Mouse (Mus musculus) embryonic fibroblast, embryonic 13.5 days (primary cell): ENCODE measurements around the gene Gm11937. TPM values are rescaled to one million over a fixed set of nuclear protein-coding genes. Genes with fewer than 3 reads are reported as not detected.
"Not testable (repeated sequence)": the region's sequence is repeated elsewhere in the genome, so short reads cannot be mapped to it uniquely, and the experiment has no call there.

ENCODE experiments used
- H3K27ac ChIP-seq: 2 replicates; pipeline ENCODE4 v1.5.1; 2012; ENCODE audit warnings: low read length, control low read depth, inconsistent platforms; ENCODE audit not compliant: insufficient read depth
- H3K4me1 ChIP-seq: 2 replicates; pipeline ENCODE4 v1.6.1; 2011; ENCODE audit warnings: low read length; ENCODE audit not compliant: control insufficient read depth, insufficient read depth
- H3K4me3 ChIP-seq: 2 replicates; pipeline ENCODE4 v1.5.1; 2011; ENCODE audit warnings: mild to moderate bottlenecking, control low read depth, low read length; ENCODE audit not compliant: insufficient read depth
- CTCF ChIP-seq: IDR thresholded peaks from 2 replicates; pipeline ENCODE4 v1.5.1; 2011; ENCODE audit warnings: mild to moderate bottlenecking, control low read depth, low read length, moderate library complexity, borderline replicate concordance; ENCODE audit not compliant: insufficient read depth
- POLR2A ChIP-seq: IDR thresholded peaks from 2 replicates; pipeline ENCODE4 v1.6.1; 2011; ENCODE audit warnings: low read depth, mild to moderate bottlenecking, control low read depth, low read length, moderate library complexity
- polyA plus RNA-seq: library from polyadenylated mRNA; stranded (reverse); fragments of >200 nt; gene quantifications from 2 replicates; pipeline ENCODE4 v1.2.4, GENCODE M21; 2011; ENCODE audit warnings: low read depth; ENCODE audit not compliant: missing spikeins, insufficient read length

Gm11937 gene
- polyA plus RNA-seq, 1 experiment, result not detected

- no peak within 1 kb of the TSS for H3K27ac ChIP-seq
- peaks cover 3% of the 10 kb centered on the region; the same call in 1 of the 2 replicates for H3K4me1 ChIP-seq
- no peak for TF ChIP-seq CTCF
- TF ChIP-seq POLR2A, result no peak
- H3K4me3 ChIP-seq, result no peak within 1 kb of the TSS
These were observed 24.7 kb upstream of the Gm11937 start, which contains the start of gene Krtap4-2 for GRCm38 (mm10) chr11:99634653-99635134. Gene Krtap4-2, minus strand, starts transcription at chr11:99635084.

- H3K27ac ChIP-seq, result no peak overlapping the region
- no peak for TF ChIP-seq POLR2A
- no peak for TF ChIP-seq CTCF
- H3K4me3 ChIP-seq, result no peak overlapping the region
- peaks cover 1% of the 10 kb centered on the region; the same call in 1 of the 2 replicates for H3K4me1 ChIP-seq
These were observed 23.3 kb upstream of the Gm11937 start for GRCm38 (mm10) chr11:99633293-99633692.

DNA sequence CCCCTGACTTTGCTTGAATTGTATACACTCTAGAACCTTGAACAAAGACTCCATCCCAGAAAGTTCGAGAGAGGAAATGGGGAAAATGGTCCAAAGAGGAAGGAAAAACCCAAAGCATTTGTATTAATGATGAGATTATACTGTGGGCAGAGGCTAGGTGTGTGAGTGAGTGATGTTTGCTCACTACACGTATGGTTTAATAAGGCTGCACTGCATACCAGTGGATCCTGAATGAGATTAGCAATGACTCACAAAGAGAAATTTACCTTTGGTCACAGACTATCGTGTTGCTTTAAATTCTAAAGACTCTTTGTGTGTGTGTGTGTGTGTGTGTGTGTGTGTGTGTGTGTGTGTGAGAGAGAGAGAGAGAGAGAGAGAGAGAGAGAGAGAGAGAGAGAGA lies 20.9 kb upstream of the Gm11937 start:
- TF ChIP-seq POLR2A (no peak), CTCF (no peak)
- no peak overlapping the region for H3K4me3 ChIP-seq
- no peak overlapping the region for H3K27ac ChIP-seq
- no peaks in the 10 kb centered on the region for H3K4me1 ChIP-seq

DNA sequence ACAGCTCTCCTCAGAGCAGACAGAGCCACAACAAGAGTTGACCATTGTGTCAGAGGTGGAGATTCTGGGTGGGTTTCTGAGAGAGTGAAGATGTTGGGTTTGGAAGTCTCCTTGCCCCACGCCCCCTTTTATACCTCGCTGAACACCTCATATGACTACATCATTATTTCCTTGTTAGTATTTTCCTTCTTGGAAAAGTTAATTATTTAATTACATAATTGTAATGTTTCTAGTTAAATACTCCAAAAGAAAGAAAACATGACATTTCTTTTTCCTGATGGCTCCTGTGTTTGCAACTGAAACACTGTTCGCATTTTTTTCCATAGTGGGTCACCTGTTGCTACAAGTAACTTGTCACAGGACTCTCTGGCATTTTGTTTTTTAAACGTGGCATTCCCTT lies 18.1 kb upstream of the Gm11937 start, which contains the start of gene Krtap4-1:
Gene Krtap4-1 (minus strand): TSS at position 101 of the 400 bp plus-strand sequence.
- H3K4me1 ChIP-seq, result no peaks in the 10 kb centered on the region
- no peak within 1 kb of the TSS for H3K27ac ChIP-seq
- TF ChIP-seq CTCF (no peak), POLR2A (no peak)
- no peak within 1 kb of the TSS for H3K4me3 ChIP-seq

DNA sequence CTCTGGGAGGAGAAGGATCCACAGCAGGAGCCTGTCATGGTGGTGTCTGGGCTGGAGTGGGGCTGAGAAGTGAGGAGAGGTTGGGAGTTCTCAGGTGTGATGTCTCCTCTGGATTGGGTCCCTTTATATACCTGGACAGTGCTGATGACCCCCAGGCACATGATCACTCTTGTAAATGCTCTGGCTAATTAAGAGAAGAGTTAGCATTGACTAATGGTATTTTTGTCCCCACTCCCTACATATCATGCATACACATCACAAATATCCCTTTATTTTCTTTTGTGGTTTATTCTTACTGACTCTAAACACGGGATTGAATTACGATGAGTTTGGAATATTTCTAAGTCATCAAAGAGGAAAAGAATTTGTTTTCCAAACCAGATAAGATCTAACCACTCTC lies 10.3 kb upstream of the Gm11937 start, which contains the start of gene Gm11562:
Gene Gm11562 (minus strand): TSS at position 101 of the 400 bp plus-strand sequence.
- TF ChIP-seq POLR2A, result no peak
- TF ChIP-seq CTCF, result no peak
- Histone ChIP-seq H3K4me1 (no peaks in the 10 kb centered on the region; the same call in 1 of the 2 replicates), H3K27ac (no peak within 1 kb of the TSS), H3K4me3 (no peak within 1 kb of the TSS)

DNA sequence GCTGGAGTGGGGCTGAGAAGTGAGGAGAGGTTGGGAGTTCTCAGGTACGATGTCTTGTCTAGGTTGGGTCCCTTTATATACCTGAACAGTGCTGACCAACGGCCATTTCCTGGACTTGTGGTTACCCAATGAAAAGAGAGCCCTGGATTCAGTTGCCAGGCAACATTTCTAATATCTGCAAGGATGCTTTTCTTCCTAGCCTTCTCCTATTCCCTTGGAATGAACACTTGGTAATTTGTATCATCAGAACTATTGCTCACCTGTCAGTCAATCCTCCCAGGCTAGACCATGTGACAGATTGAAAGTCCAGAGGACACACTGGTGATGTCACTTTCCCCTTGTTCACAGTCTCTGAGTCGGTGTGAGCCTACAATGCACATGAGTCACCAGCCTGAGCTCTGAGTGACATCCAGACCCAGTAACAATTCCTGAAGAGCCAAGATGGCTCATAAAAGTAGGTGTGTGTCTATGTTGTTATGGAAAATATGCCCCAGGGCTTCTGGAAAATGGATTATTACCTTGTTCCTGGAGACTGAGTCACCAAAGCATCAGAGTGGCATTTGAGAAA lies 4.9 kb upstream of the Gm11937 start, which contains the start of gene Krtap2-4:
Gene Krtap2-4 (minus strand): TSS at position 51 of the 568 bp plus-strand sequence.
- H3K4me1 ChIP-seq, result 0 out of 2 replicates have a peak, but pooled peaks cover 3% of the 10 kb centered on the region
- H3K27ac ChIP-seq, result no peak within 1 kb of the TSS
- H3K4me3 ChIP-seq, result no peak within 1 kb of the TSS
- TF ChIP-seq POLR2A, result no peak

GRCm38 (mm10) chr11:99609126-99609525 lies 863 bp downstream of the Gm11937 start:
- Histone ChIP-seq H3K27ac (no peak overlapping the region), H3K4me1 (no peaks in the 10 kb centered on the region), H3K4me3 (no peak overlapping the region)
- no peak for TF ChIP-seq CTCF
- no peak for TF ChIP-seq POLR2A

DNA sequence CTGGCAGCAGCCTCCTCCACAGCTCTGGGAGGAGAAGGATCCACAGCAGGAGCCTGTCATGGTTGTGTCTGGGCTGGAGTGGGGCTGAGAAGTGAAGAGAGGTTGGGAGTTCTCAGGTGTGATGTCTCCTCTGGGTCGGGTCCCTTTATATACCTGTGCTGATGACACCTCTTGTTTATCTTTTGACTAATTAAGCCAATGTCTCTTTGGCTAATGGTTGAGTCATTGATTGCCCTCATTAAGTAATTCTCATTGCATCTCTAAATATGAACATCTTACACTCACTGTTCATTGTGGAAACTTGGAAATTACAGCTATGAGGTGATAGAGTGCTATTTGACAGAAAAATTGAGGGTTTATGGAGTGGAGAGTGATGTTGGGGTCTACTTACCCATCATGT lies 6.8 kb downstream of the Gm11937 start, which contains the start of gene Gm11938:
Gene Gm11938 (minus strand): TSS at position 101 of the 400 bp plus-strand sequence.
- not testable (repeated sequence) for H3K27ac ChIP-seq, H3K4me3 ChIP-seq, H3K4me1 ChIP-seq

- not testable (repeated sequence) for H3K27ac ChIP-seq, H3K4me3 ChIP-seq, H3K4me1 ChIP-seq
These were observed 12.2 kb downstream of the Gm11937 start, which contains the start of gene Krtap9-3 for GRCm38 (mm10) chr11:99597742-99598141. Gene Krtap9-3, minus strand, starts transcription at chr11:99598105.

DNA sequence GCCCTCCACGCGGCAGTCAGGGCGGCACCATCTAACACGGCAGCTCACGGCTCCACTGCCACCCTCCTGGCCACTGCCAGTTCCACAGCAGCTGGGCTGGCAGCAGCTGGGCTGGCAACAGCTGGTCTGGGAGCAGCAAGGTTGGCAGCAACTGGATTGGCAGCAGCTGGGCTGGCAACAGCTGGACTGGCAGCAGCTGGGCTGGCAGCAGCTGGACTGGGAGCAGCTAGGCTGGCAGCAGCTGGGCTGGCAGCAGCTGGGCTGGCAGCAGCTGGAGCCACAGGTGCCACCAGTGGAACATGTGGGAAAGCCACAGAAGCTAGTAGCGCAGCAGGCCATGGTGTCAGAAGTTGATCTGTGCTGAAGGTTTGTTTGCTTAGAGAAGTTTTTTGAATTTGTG lies 19.0 kb downstream of the Gm11937 start, which contains the start of gene Krtap1-3:
Gene Krtap1-3 (minus strand): TSS at position 359 of the 400 bp plus-strand sequence.
- TF ChIP-seq POLR2A, result no peak
- TF ChIP-seq CTCF, result no peak

DNA sequence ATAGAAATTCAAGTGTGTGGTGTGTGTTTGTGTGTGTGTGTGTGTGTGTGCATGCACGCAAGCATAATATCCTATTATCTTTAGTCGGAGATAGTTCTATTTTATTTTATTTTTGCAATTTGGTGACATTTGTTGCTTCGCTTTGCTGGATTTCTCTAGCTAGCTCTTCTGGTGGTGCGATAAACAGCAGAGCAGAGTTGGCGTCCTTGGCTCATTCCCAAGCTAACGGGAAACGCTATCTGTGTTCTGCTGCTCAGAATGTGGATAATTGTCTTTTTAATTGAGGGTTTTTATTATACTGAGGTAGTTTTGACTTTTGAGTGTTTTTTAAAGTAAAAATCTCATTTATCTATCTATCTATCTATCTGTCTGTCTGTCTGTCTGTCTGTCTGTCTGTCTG lies 24.9 kb downstream of the Gm11937 start:
- no peak overlapping the region for H3K4me3 ChIP-seq

More for the DNA sequence above, 19.0 kb downstream of the Gm11937 start, which contains the start of gene Krtap1-3:
- no peak within 1 kb of the TSS for H3K4me3 ChIP-seq
- no peak within 1 kb of the TSS for H3K27ac ChIP-seq
- peaks cover 7% of the 10 kb centered on the region for H3K4me1 ChIP-seq

More for the DNA sequence above, 24.9 kb downstream of the Gm11937 start:
- no peak overlapping the region for H3K27ac ChIP-seq
- peaks cover 9% of the 10 kb centered on the region for H3K4me1 ChIP-seq
- TF ChIP-seq CTCF, result no peak
- TF ChIP-seq POLR2A, result no peak
